Mouse (Mus musculus): ENCODE data around the gene Rspo1. TPM values are rescaled to one million over a fixed set of nuclear protein-coding genes. Genes with fewer than 3 reads are reported as not detected.

Rspo1 gene
- polyA plus RNA-seq, 1 experiment from 2014 or later = 4.8 TPM

DNA sequence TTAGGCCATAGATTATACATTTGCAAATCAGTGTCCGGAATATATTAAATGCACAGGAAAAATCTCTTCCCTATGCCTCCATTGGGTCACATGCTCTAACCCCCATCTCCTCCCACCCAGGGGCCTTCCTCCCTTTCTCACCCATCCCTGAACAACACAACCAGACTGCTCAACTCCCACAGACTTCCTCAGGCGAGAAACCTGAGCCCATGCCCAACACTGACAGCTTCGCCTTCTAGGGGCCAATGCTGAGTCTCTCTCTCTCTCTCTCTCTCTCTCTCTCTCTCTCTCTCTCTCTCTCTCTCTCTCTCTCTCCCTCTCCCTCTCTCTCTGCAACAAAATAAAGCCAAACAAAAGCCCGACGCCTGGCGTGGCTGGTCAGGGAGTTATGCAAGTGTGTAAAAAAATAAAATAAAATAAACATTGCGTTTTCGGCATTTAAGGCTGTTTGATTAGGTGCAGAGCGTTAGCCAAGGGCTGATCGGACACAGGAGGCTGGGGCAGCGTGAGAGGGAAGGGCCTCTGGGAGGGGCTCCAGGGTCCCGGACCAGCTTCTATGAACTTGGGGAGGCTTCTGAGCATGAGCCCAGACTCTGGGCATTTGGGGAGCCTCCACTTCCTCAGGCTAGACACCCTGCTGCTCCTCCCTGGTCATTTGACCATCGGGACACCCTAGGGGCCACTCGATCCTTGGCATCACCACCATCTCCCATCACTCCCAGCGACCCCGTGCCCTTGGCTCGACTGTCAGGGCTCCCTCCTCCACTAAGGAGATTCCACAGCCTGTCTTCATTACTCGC, 1.2 kb upstream of the Rspo1 start:
- Histone ChIP-seq H3K4me1 (peaks cover 62% of the 10 kb centered on the region), H3K27ac (no peak overlapping the region), H3K27me3 (ENCODE audit: low read depth, poor library complexity, severe bottlenecking) (peaks cover 100% of the 10 kb centered on the region), H3K9me3 (replicated peaks) (no peaks in the 10 kb centered on the region), H3K4me3 (peak overlapping the region; percentile 19), H3K36me3 (no peaks in the 10 kb centered on the region)
- no peak for DNase-seq (ENCODE audit: low spot score)
- 7% methylated on average over 18 of the region's 18 CpGs for WGBS

DNA sequence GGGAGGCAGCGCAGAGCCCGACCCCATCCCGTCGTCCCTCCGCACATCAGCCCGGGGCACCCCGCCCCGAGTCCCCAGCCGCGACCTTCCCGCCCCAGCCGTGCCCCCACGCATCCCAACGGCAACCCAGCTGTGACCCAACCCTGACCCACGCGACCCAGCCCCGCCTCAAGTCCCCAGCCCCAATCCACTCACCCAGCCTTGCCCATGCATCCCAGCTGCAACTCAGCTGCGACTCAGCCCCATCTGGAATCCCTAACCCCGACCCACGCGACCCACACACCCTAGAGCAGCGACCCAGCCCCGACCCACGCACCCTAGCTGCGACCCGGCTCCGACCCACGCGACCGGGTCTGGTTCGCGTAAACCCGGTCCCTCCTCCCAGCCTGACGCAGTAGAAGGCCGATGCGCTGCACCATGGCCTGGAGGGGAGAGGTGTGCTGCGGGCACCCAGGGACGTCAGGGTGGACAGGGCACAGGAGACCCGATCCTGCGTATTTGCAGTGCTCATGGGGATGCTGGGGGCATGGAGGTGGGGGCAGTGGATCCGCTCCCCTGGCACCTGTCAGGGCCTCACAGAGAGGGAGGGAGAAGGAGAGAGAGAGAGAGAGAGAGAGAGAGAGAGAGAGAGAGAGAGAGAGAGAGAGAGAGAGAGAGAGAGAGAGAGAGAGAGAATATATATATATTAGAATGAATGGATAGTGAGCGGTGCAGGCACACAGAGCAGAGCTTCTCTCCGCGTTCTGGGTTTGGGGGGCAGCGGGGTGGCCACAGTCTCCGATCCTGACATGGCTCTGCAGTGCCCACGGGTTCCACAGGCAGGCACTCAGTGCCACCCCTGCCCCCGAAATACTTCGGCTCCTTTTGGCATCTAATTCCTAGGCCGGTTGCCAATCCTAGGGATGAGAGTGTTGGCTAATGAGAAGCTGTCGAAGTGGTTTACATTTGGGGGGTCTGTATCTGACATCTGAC, 795 bp downstream of the Rspo1 start:
- DNase-seq (ENCODE audit: low spot score) = peak; percentile 51
- Histone ChIP-seq H3K4me1 (peaks cover 78% of the 10 kb centered on the region), H3K27ac (peak overlapping the region; percentile 58; the same call in 1 of the 2 replicates), H3K36me3 (no peaks in the 10 kb centered on the region), H3K27me3 (ENCODE audit: low read depth, poor library complexity, severe bottlenecking) (peaks cover 100% of the 10 kb centered on the region), H3K9me3 (replicated peaks) (no peaks in the 10 kb centered on the region), H3K4me3 (peak overlapping the region; percentile 51)
- WGBS = 3% methylated on average over 49 of the region's 51 CpGs

GRCm38 (mm10) chr4:124987711-124988097, 1.5 kb downstream of the Rspo1 start:
- no peaks in the 10 kb centered on the region for H3K9me3 ChIP-seq (replicated peaks)
- no peak for DNase-seq (ENCODE audit: low spot score)
- peaks cover 78% of the 10 kb centered on the region for H3K4me1 ChIP-seq
- H3K27ac ChIP-seq = no peak overlapping the region
- WGBS = 6% methylated on average over 10 of the region's 10 CpGs
- no peaks in the 10 kb centered on the region for H3K36me3 ChIP-seq
- H3K4me3 ChIP-seq = no peak overlapping the region; the same call in 1 of the 2 replicates
- peaks cover 98% of the 10 kb centered on the region for H3K27me3 ChIP-seq (ENCODE audit: low read depth, poor library complexity, severe bottlenecking)

DNA sequence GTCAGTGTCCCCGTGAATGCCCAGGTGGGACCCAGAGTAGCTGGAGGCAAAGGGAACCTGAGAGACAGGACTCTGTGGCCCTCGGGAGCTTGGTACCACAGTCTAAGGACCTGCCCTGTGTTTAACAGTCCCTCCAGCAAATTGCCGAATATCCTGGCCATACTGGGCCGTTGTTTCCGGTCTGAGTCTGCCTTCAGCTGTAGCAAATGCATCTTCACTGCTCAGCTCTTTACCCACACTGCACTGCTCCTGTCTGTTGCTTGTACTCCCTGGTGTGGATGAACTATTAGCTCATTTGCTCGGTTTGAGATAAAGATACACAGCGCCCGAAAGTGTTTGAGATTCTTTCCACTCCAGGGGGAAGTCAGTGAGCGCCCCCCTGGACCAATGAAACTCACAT, 2.2 kb downstream of the Rspo1 start:
- Histone ChIP-seq H3K36me3 (no peaks in the 10 kb centered on the region), H3K4me1 (peaks cover 78% of the 10 kb centered on the region), H3K27ac (no peak overlapping the region), H3K4me3 (no peak overlapping the region), H3K27me3 (ENCODE audit: low read depth, poor library complexity, severe bottlenecking) (peaks cover 98% of the 10 kb centered on the region), H3K9me3 (replicated peaks) (no peaks in the 10 kb centered on the region)
- 21% methylated on average over 9 of the region's 9 CpGs for WGBS
- no peak for DNase-seq (ENCODE audit: low spot score)

- Histone ChIP-seq H3K36me3 (no peaks in the 10 kb centered on the region), H3K4me3 (peak overlapping the region; percentile 36), H3K4me1 (peaks cover 67% of the 10 kb centered on the region), H3K27me3 (ENCODE audit: low read depth, poor library complexity, severe bottlenecking) (peaks cover 97% of the 10 kb centered on the region), H3K9me3 (replicated peaks) (no peaks in the 10 kb centered on the region), H3K27ac (peak overlapping the region; percentile 27; the same call in 1 of the 2 replicates)
- peak; percentile 67 for DNase-seq (ENCODE audit: low spot score)
- WGBS = 1% methylated on average over 20 of the region's 20 CpGs
These were observed 3.6 kb downstream of the Rspo1 start for GRCm38 (mm10) chr4:124989787-124990253.

DNA sequence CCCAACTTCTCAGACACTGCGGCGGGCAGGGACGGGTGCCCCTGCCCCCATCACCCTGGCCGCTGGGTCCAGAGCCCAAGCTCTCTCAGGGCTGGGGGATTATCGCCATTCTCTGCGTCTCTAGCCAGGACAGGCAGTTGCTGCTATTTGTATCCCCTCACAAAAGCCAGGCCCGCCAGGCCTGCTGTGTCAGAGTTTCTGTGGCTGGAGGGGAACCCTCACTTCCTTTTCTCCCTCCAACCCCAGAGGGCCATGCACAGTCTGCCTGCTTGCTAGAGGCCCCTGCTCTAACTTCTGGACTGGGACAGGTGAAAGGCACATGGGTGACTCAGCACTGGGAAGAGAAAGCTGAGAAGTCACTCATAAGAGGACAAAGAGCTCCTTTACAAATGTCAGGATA, 4.1 kb downstream of the Rspo1 start:
- peak overlapping the region; percentile 27; the same call in 1 of the 2 replicates for H3K27ac ChIP-seq
- WGBS = 2% methylated on average over 7 of the region's 7 CpGs
- DNase-seq (ENCODE audit: low spot score) = no peak
- no peaks in the 10 kb centered on the region for H3K36me3 ChIP-seq
- H3K4me3 ChIP-seq = peak overlapping the region; percentile 36
- peaks cover 62% of the 10 kb centered on the region for H3K4me1 ChIP-seq
- H3K27me3 ChIP-seq (ENCODE audit: low read depth, poor library complexity, severe bottlenecking) = peaks cover 97% of the 10 kb centered on the region
- H3K9me3 ChIP-seq (replicated peaks) = no peaks in the 10 kb centered on the region

DNA sequence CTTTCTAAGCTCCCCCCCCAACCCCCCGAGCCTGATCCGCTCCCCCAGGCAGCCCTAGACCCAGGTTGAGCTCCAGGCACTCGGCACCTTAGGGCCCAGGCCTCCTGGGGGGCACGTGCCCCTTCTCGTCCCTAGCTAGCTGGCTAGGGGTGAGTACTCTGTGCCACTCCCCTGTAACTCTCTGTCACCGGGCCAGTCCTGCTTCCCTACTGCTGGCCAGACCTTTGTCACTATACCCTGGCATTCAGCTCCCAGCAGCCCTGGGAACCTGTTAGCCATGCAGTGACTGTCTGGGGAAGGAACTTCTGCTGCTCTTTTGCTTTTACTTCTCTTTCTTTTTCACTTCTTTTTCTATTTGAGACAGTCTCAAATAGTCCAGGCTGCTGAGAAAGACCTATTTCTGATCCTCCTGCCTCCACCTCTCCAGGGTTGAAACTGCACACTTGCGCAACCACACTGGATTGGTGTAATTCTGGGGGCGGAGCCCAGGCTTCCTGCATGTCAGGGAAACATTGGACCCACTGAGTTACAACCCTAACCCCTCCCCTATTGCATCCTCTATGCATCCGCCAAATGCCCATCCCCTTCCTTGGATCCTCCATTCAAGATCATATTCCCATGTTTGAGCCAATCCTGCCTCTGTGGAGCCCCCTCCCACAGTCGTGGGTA, 11.4 kb downstream of the Rspo1 start:
- H3K4me1 ChIP-seq = peaks cover 8% of the 10 kb centered on the region; the same call in 1 of the 2 replicates
- H3K27me3 ChIP-seq (ENCODE audit: low read depth, poor library complexity, severe bottlenecking) = peaks cover 83% of the 10 kb centered on the region
- H3K9me3 ChIP-seq (replicated peaks) = no peaks in the 10 kb centered on the region
- H3K4me3 ChIP-seq = no peak overlapping the region
- WGBS = 76% methylated on average over 10 of the region's 10 CpGs
- DNase-seq (ENCODE audit: low spot score) = no peak
- H3K36me3 ChIP-seq = no peaks in the 10 kb centered on the region
- no peak overlapping the region for H3K27ac ChIP-seq

DNA sequence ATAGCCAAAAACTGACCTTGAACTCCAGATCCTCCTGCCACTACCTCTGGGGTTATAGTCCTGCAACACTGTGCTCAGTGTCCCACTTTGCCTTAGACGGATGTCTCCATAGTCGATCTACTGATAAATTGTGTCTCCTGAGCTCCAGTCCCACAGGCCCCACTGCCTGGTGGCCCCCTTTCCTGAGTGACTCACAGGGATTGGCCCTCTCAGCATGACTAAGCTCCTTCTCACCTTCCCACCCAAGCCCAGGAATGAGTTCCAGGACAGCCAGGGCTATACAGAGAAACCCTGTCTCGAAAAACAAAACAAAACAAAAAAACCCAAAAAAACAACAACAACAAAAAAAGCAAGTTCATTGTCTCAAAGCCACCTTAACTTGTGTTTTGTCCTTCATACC, 13.3 kb downstream of the Rspo1 start:
- H3K9me3 ChIP-seq (replicated peaks) = no peaks in the 10 kb centered on the region
- H3K36me3 ChIP-seq = no peaks in the 10 kb centered on the region
- peaks cover 8% of the 10 kb centered on the region; the same call in 1 of the 2 replicates for H3K4me1 ChIP-seq
- H3K27me3 ChIP-seq (ENCODE audit: low read depth, poor library complexity, severe bottlenecking) = peaks cover 84% of the 10 kb centered on the region
- DNase-seq (ENCODE audit: low spot score) = no peak
- H3K4me3 ChIP-seq = no peak overlapping the region
- 89% methylated on average over 3 of the region's 3 CpGs for whole genome bisulfite sequencing
- H3K27ac ChIP-seq = no peak overlapping the region

- H3K4me1 ChIP-seq = peaks cover 5% of the 10 kb centered on the region
- WGBS = 81% methylated on average over 8 of the region's 8 CpGs
- H3K36me3 ChIP-seq = no peaks in the 10 kb centered on the region
- no peak overlapping the region for H3K27ac ChIP-seq
- DNase-seq (ENCODE audit: low spot score) = no peak
- peaks cover 87% of the 10 kb centered on the region for H3K27me3 ChIP-seq (ENCODE audit: low read depth, poor library complexity, severe bottlenecking)
- no peak overlapping the region for H3K4me3 ChIP-seq
- no peaks in the 10 kb centered on the region for H3K9me3 ChIP-seq (replicated peaks)
These were observed 16.7 kb downstream of the Rspo1 start for GRCm38 (mm10) chr4:125002978-125003377.

DNA sequence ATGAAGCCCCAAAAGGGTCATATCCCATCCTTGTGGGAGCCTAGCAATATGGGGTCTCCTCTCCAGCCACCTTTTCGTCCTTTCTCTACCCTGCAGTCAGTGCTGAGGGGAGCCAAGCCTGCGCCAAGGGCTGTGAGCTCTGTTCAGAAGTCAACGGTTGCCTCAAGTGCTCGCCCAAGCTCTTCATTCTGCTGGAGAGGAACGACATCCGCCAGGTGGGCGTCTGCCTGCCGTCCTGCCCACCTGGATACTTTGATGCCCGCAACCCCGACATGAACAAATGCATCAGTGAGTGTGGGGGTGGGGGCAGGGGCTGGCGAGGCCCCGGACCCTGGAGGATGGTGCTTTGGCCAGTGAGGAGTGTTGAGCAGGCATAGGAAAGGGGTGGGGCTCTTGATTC, 18.7 kb downstream of the Rspo1 start:
- Histone ChIP-seq H3K4me1 (peaks cover 5% of the 10 kb centered on the region), H3K27me3 (ENCODE audit: low read depth, poor library complexity, severe bottlenecking) (peaks cover 92% of the 10 kb centered on the region)
- 46% methylated on average over 12 of the region's 12 CpGs for WGBS

GRCm38 (mm10) chr4:125007460-125007859, 21.2 kb downstream of the Rspo1 start:
- 52% methylated on average over 15 of the region's 15 CpGs for WGBS
- Histone ChIP-seq H3K36me3 (no peaks in the 10 kb centered on the region), H3K27ac (no peak overlapping the region), H3K4me1 (peaks cover 5% of the 10 kb centered on the region), H3K27me3 (ENCODE audit: low read depth, poor library complexity, severe bottlenecking) (peaks cover 96% of the 10 kb centered on the region), H3K9me3 (replicated peaks) (no peaks in the 10 kb centered on the region), H3K4me3 (no peak overlapping the region)
- DNase-seq (ENCODE audit: low spot score) = no peak

More for the DNA sequence above, 18.7 kb downstream of the Rspo1 start:
- no peaks in the 10 kb centered on the region for H3K36me3 ChIP-seq
- no peak overlapping the region for H3K4me3 ChIP-seq
- H3K27ac ChIP-seq = no peak overlapping the region
- DNase-seq (ENCODE audit: low spot score) = no peak
- H3K9me3 ChIP-seq (replicated peaks) = no peaks in the 10 kb centered on the region

DNA sequence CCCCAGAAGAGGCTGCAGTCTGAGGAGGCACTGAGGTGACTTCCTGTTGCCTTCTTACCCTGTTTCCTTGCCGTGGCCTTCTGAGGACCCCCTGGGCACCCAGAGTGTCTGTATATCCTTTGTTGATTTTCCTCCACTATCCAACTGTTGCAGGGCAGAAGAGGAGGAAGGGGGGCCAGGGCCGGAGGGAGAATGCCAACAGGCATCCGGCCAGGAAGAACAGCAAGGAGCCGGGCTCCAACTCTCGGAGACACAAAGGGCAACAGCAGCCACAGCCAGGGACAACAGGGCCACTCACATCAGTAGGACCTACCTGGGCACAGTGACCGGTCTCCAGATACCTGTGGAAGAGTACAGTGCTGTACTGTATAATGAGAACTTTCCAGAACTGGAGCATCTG, 22.0 kb downstream of the Rspo1 start:
- H3K9me3 ChIP-seq (replicated peaks) = no peaks in the 10 kb centered on the region
- H3K27ac ChIP-seq = no peak overlapping the region
- H3K4me3 ChIP-seq = no peak overlapping the region
- no peak for DNase-seq (ENCODE audit: low spot score)
- no peaks in the 10 kb centered on the region for H3K36me3 ChIP-seq
- WGBS = 73% methylated on average over 6 of the region's 6 CpGs
- H3K4me1 ChIP-seq = peaks cover 5% of the 10 kb centered on the region
- H3K27me3 ChIP-seq (ENCODE audit: low read depth, poor library complexity, severe bottlenecking) = peaks cover 96% of the 10 kb centered on the region

Measured in limb, embryonic 10.5 days (tissue).